Mouse (Mus musculus) liver, embryonic 14.5 days (tissue): ENCODE data around the gene Apln. TPM values are rescaled to one million over a fixed set of nuclear protein-coding genes. Genes with fewer than 3 reads are reported as not detected.
A peak's percentile ranks its signal among the peaks of the same experiment; 100 is the strongest.

Experiments
- ATAC-seq: fragments of 200-750 bp; cut with Nextera tagmentation; 2 replicates; pipeline ENCODE4 v1.8.0; 2017; ENCODE audit warnings: moderate number of reproducible peaks, mild to moderate bottlenecking, moderate library complexity; ENCODE audit not compliant: insufficient read depth
- DNase-seq, 3 experiments: peaks; one replicate each; pipeline ENCODE4 v3.0.0-alpha.2; 2012 to 2013; ENCODE audit warnings: low read depth in 3 of 3, low spot score in 3 of 3
- H3K27ac ChIP-seq: fragments of 300-500 bp; sonication (generic); 2 replicates; pipeline ENCODE4 v1.5.1; 2014; ENCODE audit warnings: moderate library complexity, mild to moderate bottlenecking, control low read depth, inconsistent platforms
- H3K27me3 ChIP-seq: fragments of 300-500 bp; sonication (generic); 2 replicates; pipeline ENCODE4 v1.6.1; 2014; ENCODE audit warnings: mild to moderate bottlenecking, low read length, moderate library complexity; ENCODE audit not compliant: control insufficient read depth, insufficient read depth
- H3K36me3 ChIP-seq: fragments of 300-500 bp; sonication (generic); replicated peaks from 2 replicates; pipeline ENCODE4 v1.6.1; 2014; ENCODE audit warnings: low read depth; ENCODE audit not compliant: control insufficient read depth, insufficient read depth
- H3K4me1 ChIP-seq, 2 experiments: fragments of 200-500 bp in 1 of 2; fragments of 300-500 bp in 1 of 2; sonication (generic) in 1 of 2; replicated peaks; 2 replicates each; pipeline ENCODE4 v1.6.1; 2012 to 2014; ENCODE audit warnings: antibody characterized with exemption in 1 of 2, inconsistent platforms in 1 of 2, low read length in 1 of 2; ENCODE audit not compliant: control insufficient read depth in 2 of 2, insufficient read depth in 2 of 2
- H3K4me2 ChIP-seq: fragments of 300-500 bp; sonication (generic); 2 replicates; pipeline ENCODE4 v1.6.1; 2014; ENCODE audit warnings: low read depth, mild to moderate bottlenecking, control low read depth, moderate library complexity
- H3K4me3 ChIP-seq, 2 experiments: fragments of 200-500 bp in 1 of 2; fragments of 300-500 bp in 1 of 2; sonication (generic) in 1 of 2; 2 replicates each; pipeline ENCODE4 v1.5.1; 2012 to 2014; ENCODE audit warnings: low read depth in 2 of 2, low read length in 2 of 2, mild to moderate bottlenecking in 2 of 2, control low read depth in 1 of 2, inconsistent platforms in 1 of 2, moderate library complexity in 1 of 2; ENCODE audit not compliant: insufficient read depth in 1 of 2
- H3K9ac ChIP-seq: fragments of 300-500 bp; sonication (generic); replicated peaks from 2 replicates; pipeline ENCODE4 v1.6.1; 2014; ENCODE audit warnings: mild to moderate bottlenecking, control low read depth, moderate library complexity
- H3K9me3 ChIP-seq: fragments of 300-500 bp; sonication (generic); 2 replicates; pipeline ENCODE4 v1.6.1; 2016; ENCODE audit warnings: low read length, mixed read lengths; ENCODE audit not compliant: control insufficient read depth
- CTCF ChIP-seq: IDR thresholded peaks from 2 replicates; pipeline ENCODE4 v1.5.1; 2016; ENCODE audit warnings: antibody characterized with exemption, low read depth, control low read depth
- EP300 ChIP-seq: IDR thresholded peaks from 2 replicates; pipeline ENCODE4 v1.6.1; 2016; ENCODE audit warnings: antibody characterized with exemption, low read depth
- WGBS: fragments of 180-500 bp; shearing (Covaris S2); extraction: QIAGEN DNeasy Blood & Tissue Kit; methylation state at CpG from one replicate; pipeline ENCODE4 v1.1.7; 2014; ENCODE audit not compliant: insufficient replicate concordance; 5-methylcytosine and 5-hydroxymethylcytosine counted together
- polyA plus RNA-seq, 2 experiments: library from polyadenylated mRNA; depleted of rRNA in 1 of 2; stranded (reverse) in 1 of 2; unstranded in 1 of 2; fragments of >200 nt; fragmentation: Nextera tagmentation in 1 of 2; extraction: Ambion mirVana in 1 of 2; gene quantifications; 2 replicates each; pipeline versions ENCODE4 v1.2.1 to v1.2.3; 2012 to 2014

The Apln gene
- polyA plus RNA-seq (2012; rRNA removed) (0.08 and 0.09 TPM in 2 replicates), polyA plus RNA-seq (2014; fragmentation: Nextera tagmentation; extraction: Ambion mirVana) (0.04 TPM in 1 of 2 replicates, not detected in the other)

- Histone ChIP-seq H3K4me3 (peak within 1 kb of the TSS; percentile 29 to 33; a peak in 3 of 4 replicates), H3K4me2 (peak within 1 kb of the TSS; percentile 49), H3K27me3 (peaks cover 31% of the 10 kb centered on the region), H3K4me1 (no peaks in the 10 kb centered on the region), H3K9ac (no peak within 1 kb of the TSS), H3K36me3 (no peaks in the 10 kb centered on the region), H3K9me3 (no peaks in the 10 kb centered on the region), H3K27ac (no peak within 1 kb of the TSS)
- TF ChIP-seq EP300 (no peak), CTCF (no peak)
- WGBS: 12% methylated on average over 63 of the region's 73 CpGs
- ATAC-seq (no peak), DNase-seq (no peak)
Measured at GRCm38 (mm10) chrX:48034144-48035113, at the start of gene Apln. Gene Apln (minus strand): TSS chrX:48034853.

- 59% methylated on average over 5 of the region's 5 CpGs for WGBS
- Histone ChIP-seq H3K27me3 (no peaks in the 10 kb centered on the region), H3K36me3 (no peaks in the 10 kb centered on the region), H3K9me3 (no peaks in the 10 kb centered on the region), H3K9ac (no peak overlapping the region), H3K27ac (no peak overlapping the region), H3K4me2 (no peak overlapping the region), H3K4me1 (no peaks in the 10 kb centered on the region), H3K4me3 (no peak overlapping the region)
- no peak for ATAC-seq
- no peak for DNase-seq
- no peak for TF ChIP-seq CTCF
- TF ChIP-seq EP300: no peak
Measured at GRCm38 (mm10) chrX:48082364-48082763, 47.7 kb upstream of the Apln start.

GRCm38 (mm10) chrX:48076806-48077425 lies 42.3 kb upstream of the Apln start:
- no peak for ATAC-seq
- 82% methylated on average over 4 of the region's 4 CpGs for WGBS
- Histone ChIP-seq H3K27me3 (no peaks in the 10 kb centered on the region; the same call in 1 of the 2 replicates), H3K4me1 (no peaks in the 10 kb centered on the region), H3K9me3 (no peaks in the 10 kb centered on the region), H3K36me3 (no peaks in the 10 kb centered on the region), H3K9ac (no peak overlapping the region), H3K4me2 (no peak overlapping the region), H3K27ac (no peak overlapping the region), H3K4me3 (no peak overlapping the region)
- no peak for TF ChIP-seq CTCF
- no peak for TF ChIP-seq EP300
- no peak for DNase-seq

- Histone ChIP-seq H3K4me2 (no peak overlapping the region), H3K27ac (no peak overlapping the region), H3K9me3 (no peaks in the 10 kb centered on the region), H3K9ac (no peak overlapping the region), H3K36me3 (no peaks in the 10 kb centered on the region), H3K4me1 (no peaks in the 10 kb centered on the region), H3K4me3 (no peak overlapping the region), H3K27me3 (no peaks in the 10 kb centered on the region; the same call in 1 of the 2 replicates)
- DNase-seq: no peak
- WGBS: 86% methylated on average over 3 of the region's 3 CpGs
- TF ChIP-seq EP300 (no peak), CTCF (no peak)
- no peak for ATAC-seq
Measured at GRCm38 (mm10) chrX:48074691-48075090, 40.0 kb upstream of the Apln start.

- no peak overlapping the region for H3K4me3 ChIP-seq
- no peak overlapping the region for H3K4me2 ChIP-seq
- no peaks in the 10 kb centered on the region; the same call in 1 of the 2 replicates for H3K27me3 ChIP-seq
- no peaks in the 10 kb centered on the region for H3K9me3 ChIP-seq
- no peak for TF ChIP-seq EP300
- TF ChIP-seq CTCF: no peak
- no peak overlapping the region for H3K27ac ChIP-seq
- no peak for ATAC-seq
- no peaks in the 10 kb centered on the region for H3K4me1 ChIP-seq
- no peak for DNase-seq
- H3K9ac ChIP-seq: no peak overlapping the region
- 23% methylated on average over 5 of the region's 5 CpGs for WGBS
- H3K36me3 ChIP-seq: no peaks in the 10 kb centered on the region
Measured at GRCm38 (mm10) chrX:48072401-48072800, 37.7 kb upstream of the Apln start.
